Mouse (Mus musculus): ENCODE data around the gene H2-D1. TPM values are rescaled to one million over a fixed set of nuclear protein-coding genes. Genes with fewer than 3 reads are reported as not detected.
"Not testable (repeated sequence)": the region's sequence is repeated elsewhere in the genome, so short reads cannot be mapped to it uniquely, and the experiment has no call there.

Gene H2-D1
- polyA plus RNA-seq, 1 experiment from 2014 or later = 52.4 TPM

DNA sequence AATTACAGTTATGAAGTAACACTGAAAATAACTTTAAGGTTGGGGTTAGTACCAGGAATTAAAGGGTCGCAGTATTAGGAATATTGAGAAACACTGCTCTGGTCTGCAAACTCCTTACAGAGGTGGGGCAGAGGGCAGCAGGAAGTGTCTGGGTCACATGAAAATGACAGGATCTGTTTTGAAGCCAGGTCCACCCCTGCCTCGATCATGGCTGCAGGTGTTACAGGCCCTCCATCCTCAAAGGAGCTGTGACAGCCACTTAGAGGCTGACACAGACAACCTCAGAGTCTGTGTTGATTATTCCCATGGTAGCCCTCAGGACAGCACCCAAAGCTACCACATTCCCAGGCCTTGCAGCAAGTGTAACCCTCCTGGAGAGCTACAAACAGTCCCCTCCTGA, 40.7 kb downstream of the H2-D1 start:
- WGBS = 82% methylated on average over 2 of the region's 2 CpGs
- ATAC-seq (ENCODE audit: insufficient number of reproducible peaks, insufficient read depth, low FRiP score, low read depth) = no peak

DNA sequence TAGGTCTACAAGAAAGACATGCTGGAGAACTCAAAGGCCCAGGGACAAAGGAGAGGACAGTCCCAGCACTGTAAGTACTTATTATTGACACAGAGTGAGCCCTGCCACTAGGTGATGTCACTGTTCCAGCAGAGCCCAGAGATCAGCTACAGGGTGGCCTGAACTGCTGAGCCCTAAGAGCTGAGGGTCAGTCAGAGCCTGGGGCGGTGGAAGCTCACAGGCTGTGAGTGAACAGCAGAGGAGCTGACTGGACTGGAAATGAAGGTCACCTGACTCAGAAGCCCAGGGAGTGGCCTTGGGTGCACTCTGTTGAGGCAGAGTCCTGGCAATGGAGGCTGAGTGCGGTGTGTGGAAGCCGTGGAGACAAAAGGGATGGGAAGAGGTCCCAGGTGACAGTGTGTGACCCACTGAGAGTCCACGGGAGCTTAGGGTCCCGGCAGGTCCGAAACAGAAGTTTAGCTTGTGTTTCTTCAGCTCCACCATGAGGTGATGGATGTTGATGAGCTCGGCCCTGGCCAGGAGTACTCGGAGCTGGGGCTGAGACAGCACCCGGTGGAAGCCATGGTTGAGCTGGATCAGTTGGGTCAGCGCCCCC, 41.3 kb downstream of the H2-D1 start:
- peaks cover 7% of the 10 kb centered on the region; the same call in 1 of the 2 replicates for H3K27me3 ChIP-seq (ENCODE audit: control insufficient read depth, insufficient read depth, low read length)
- H3K36me3 ChIP-seq (ENCODE audit: control insufficient read depth, insufficient read depth, low read length) = no peaks in the 10 kb centered on the region
- H3K27ac ChIP-seq (replicated peaks in 1 of 2; ENCODE audit: control insufficient read depth in 1 of 2, insufficient read depth in 1 of 2, low read depth in 2 of 2, low read length in 2 of 2) = no peak overlapping the region
- H3K4me1 ChIP-seq (ENCODE audit: control insufficient read depth in 2 of 2, insufficient read depth in 2 of 2, low read length in 2 of 2) = no peaks in the 10 kb centered on the region; a peak in 1 of 4 replicates
- no peak overlapping the region for H3K9ac ChIP-seq (ENCODE audit: low read length)
- H3K4me3 ChIP-seq (ENCODE audit: control insufficient read depth in 1 of 2, insufficient read depth in 1 of 2, low read depth in 1 of 2, low read length in 2 of 2) = no peak overlapping the region
- WGBS = 76% methylated on average over 10 of the region's 10 CpGs
- H3K4me2 ChIP-seq (ENCODE audit: low read length) = no peak overlapping the region
- 0 out of 2 replicates have a peak, but pooled peaks cover 6% of the 10 kb centered on the region for H3K9me3 ChIP-seq (ENCODE audit: control insufficient read depth, low read length)
- ATAC-seq (ENCODE audit: insufficient number of reproducible peaks, insufficient read depth, low FRiP score, low read depth) = no peak

More for the DNA sequence above, 40.7 kb downstream of the H2-D1 start:
- Histone ChIP-seq H3K4me3 (ENCODE audit: control insufficient read depth in 1 of 2, insufficient read depth in 1 of 2, low read depth in 1 of 2, low read length in 2 of 2) (no peak overlapping the region), H3K27me3 (ENCODE audit: control insufficient read depth, insufficient read depth, low read length) (peaks cover 1% of the 10 kb centered on the region; the same call in 1 of the 2 replicates), H3K36me3 (ENCODE audit: control insufficient read depth, insufficient read depth, low read length) (no peaks in the 10 kb centered on the region), H3K9me3 (ENCODE audit: control insufficient read depth, low read length) (0 out of 2 replicates have a peak, but pooled peaks cover 6% of the 10 kb centered on the region), H3K4me2 (ENCODE audit: low read length) (no peak overlapping the region), H3K4me1 (ENCODE audit: control insufficient read depth in 2 of 2, insufficient read depth in 2 of 2, low read length in 2 of 2) (no peaks in the 10 kb centered on the region; a peak in 1 of 4 replicates), H3K9ac (ENCODE audit: low read length) (no peak overlapping the region), H3K27ac (replicated peaks in 1 of 2; ENCODE audit: control insufficient read depth in 1 of 2, insufficient read depth in 1 of 2, low read depth in 2 of 2, low read length in 2 of 2) (no peak overlapping the region)

DNA sequence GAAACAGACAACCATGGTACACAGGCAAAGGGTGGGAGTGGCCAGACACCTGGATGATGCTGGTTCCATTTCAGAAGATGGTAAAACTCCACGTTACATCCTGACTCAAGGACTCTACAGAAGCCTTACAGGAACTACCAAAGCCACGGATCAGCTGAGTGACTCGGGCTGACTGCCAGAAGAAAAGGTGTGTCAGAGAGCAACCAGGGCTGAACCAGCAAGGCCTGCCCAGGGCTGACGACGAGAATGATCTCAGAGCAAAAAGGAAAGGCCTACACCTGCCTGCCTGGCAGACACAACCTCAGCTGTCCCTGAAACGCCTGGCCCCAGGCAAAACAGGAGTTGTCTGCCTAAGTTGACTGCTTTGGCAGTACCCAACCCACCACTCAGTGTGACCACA, 41.9 kb downstream of the H2-D1 start:
- H3K9ac ChIP-seq (ENCODE audit: low read length) = no peak overlapping the region
- H3K4me1 ChIP-seq (ENCODE audit: control insufficient read depth in 2 of 2, insufficient read depth in 2 of 2, low read length in 2 of 2) = no peaks in the 10 kb centered on the region; a peak in 1 of 4 replicates
- H3K27me3 ChIP-seq (ENCODE audit: control insufficient read depth, insufficient read depth, low read length) = peaks cover 9% of the 10 kb centered on the region; the same call in 1 of the 2 replicates
- H3K9me3 ChIP-seq (ENCODE audit: control insufficient read depth, low read length) = 0 out of 2 replicates have a peak, but pooled peaks cover 6% of the 10 kb centered on the region
- no peak for ATAC-seq (ENCODE audit: insufficient number of reproducible peaks, insufficient read depth, low FRiP score, low read depth)
- H3K36me3 ChIP-seq (ENCODE audit: control insufficient read depth, insufficient read depth, low read length) = no peaks in the 10 kb centered on the region
- H3K4me3 ChIP-seq (ENCODE audit: control insufficient read depth in 1 of 2, insufficient read depth in 1 of 2, low read depth in 1 of 2, low read length in 2 of 2) = no peak overlapping the region
- H3K4me2 ChIP-seq (ENCODE audit: low read length) = no peak overlapping the region
- WGBS = 77% methylated on average over 6 of the region's 6 CpGs
- no peak overlapping the region for H3K27ac ChIP-seq (replicated peaks in 1 of 2; ENCODE audit: control insufficient read depth in 1 of 2, insufficient read depth in 1 of 2, low read depth in 2 of 2, low read length in 2 of 2)

DNA sequence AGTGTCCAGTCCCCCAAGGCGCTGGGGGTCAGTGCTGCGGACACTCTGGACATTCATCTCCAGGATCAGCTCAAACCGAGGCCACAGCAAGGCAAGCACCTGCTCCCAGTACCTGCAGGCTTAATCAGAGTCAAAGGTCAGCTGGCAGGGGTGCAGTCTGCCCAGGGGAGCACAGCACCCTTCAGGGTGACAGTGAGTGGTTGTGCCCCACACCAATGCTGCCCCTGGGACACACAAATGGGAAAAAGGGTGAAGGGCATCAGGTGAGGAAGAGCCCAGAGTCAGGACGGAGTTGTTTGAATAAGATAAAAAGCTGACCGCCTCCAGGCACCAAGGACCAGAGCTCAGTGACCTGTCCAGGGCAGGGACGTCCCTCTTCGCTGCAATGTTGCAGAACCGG, 42.4 kb downstream of the H2-D1 start:
- H3K4me3 ChIP-seq (ENCODE audit: control insufficient read depth in 1 of 2, insufficient read depth in 1 of 2, low read depth in 1 of 2, low read length in 2 of 2); H3K4me2 ChIP-seq (ENCODE audit: low read length); ATAC-seq (ENCODE audit: insufficient number of reproducible peaks, insufficient read depth, low FRiP score, low read depth); H3K4me1 ChIP-seq (ENCODE audit: control insufficient read depth in 2 of 2, insufficient read depth in 2 of 2, low read length in 2 of 2); H3K9me3 ChIP-seq (ENCODE audit: control insufficient read depth, low read length); H3K36me3 ChIP-seq (ENCODE audit: control insufficient read depth, insufficient read depth, low read length); H3K9ac ChIP-seq (ENCODE audit: low read length); H3K27me3 ChIP-seq (ENCODE audit: control insufficient read depth, insufficient read depth, low read length); H3K27ac ChIP-seq (replicated peaks in 1 of 2; ENCODE audit: control insufficient read depth in 1 of 2, insufficient read depth in 1 of 2, low read depth in 2 of 2, low read length in 2 of 2): not testable (repeated sequence)
- WGBS = 72% methylated on average over 7 of the region's 8 CpGs

Small RNA genes lying within 50 kb of the gene (microRNA-seq; reads per million reads assigned to microRNA genes)
- gene Mir6975 (2.2 reads per million), gene Mir8094 (not detected)

Other genes starting within 250 kb of the H2-D1 start
- gene Vwa7, start 246.2 kb upstream of the H2-D1 start, polyA plus RNA-seq (2014; fragmentation: Nextera tagmentation; extraction: Ambion mirVana) = 0.28 and 0.42 TPM in 2 replicates
- gene Sapcd1, start 234.7 kb upstream of the H2-D1 start, polyA plus RNA-seq (2014; fragmentation: Nextera tagmentation; extraction: Ambion mirVana) = 1.5 and 2.2 TPM in 2 replicates
- gene Msh5, start 216.0 kb upstream of the H2-D1 start, polyA plus RNA-seq (2014; fragmentation: Nextera tagmentation; extraction: Ambion mirVana) = 2.6 and 3.5 TPM in 2 replicates
- 108 TPM in 2 replicates for gene Clic1, start 212.8 kb upstream of the H2-D1 start, polyA plus RNA-seq (2014; fragmentation: Nextera tagmentation; extraction: Ambion mirVana)
- gene Ddah2, start 203.7 kb upstream of the H2-D1 start, polyA plus RNA-seq (2014; fragmentation: Nextera tagmentation; extraction: Ambion mirVana) = 186 and 222 TPM in 2 replicates
- not detected in 2 replicates for gene Ly6g6c, start 197.3 kb upstream of the H2-D1 start, polyA plus RNA-seq (2014; fragmentation: Nextera tagmentation; extraction: Ambion mirVana)
- 0.54 and 0.73 TPM in 2 replicates for gene Mpig6b, start 196.5 kb upstream of the H2-D1 start, polyA plus RNA-seq (2014; fragmentation: Nextera tagmentation; extraction: Ambion mirVana)
- 0.32 TPM in 1 of 2 replicates, not detected in the other for gene Ly6g6e, start 185.8 kb upstream of the H2-D1 start, polyA plus RNA-seq (2014; fragmentation: Nextera tagmentation; extraction: Ambion mirVana)
- 1.9 and 2.6 TPM in 2 replicates for gene Ly6g6d, start 184.7 kb upstream of the H2-D1 start, polyA plus RNA-seq (2014; fragmentation: Nextera tagmentation; extraction: Ambion mirVana)
- gene Ly6g6f, start 177.1 kb upstream of the H2-D1 start, polyA plus RNA-seq (2014; fragmentation: Nextera tagmentation; extraction: Ambion mirVana) = not detected in 2 replicates
- 61.9 and 64.5 TPM in 2 replicates for gene Abhd16a, start 173.5 kb upstream of the H2-D1 start, polyA plus RNA-seq (2014; fragmentation: Nextera tagmentation; extraction: Ambion mirVana)
- 0.59 TPM in 1 of 2 replicates, not detected in the other for gene Ly6g5c, start 154.5 kb upstream of the H2-D1 start, polyA plus RNA-seq (2014; fragmentation: Nextera tagmentation; extraction: Ambion mirVana)
- 0.28 TPM in 1 of 2 replicates, not detected in the other for gene Ly6g5b, start 147.3 kb upstream of the H2-D1 start, polyA plus RNA-seq (2014; fragmentation: Nextera tagmentation; extraction: Ambion mirVana)
- 10.0 and 11.4 TPM in 2 replicates for gene Gpank1, start 141.3 kb upstream of the H2-D1 start, polyA plus RNA-seq (2014; fragmentation: Nextera tagmentation; extraction: Ambion mirVana)
- gene Csnk2b, start 140.7 kb upstream of the H2-D1 start, polyA plus RNA-seq (2014; fragmentation: Nextera tagmentation; extraction: Ambion mirVana) = 219 and 234 TPM in 2 replicates
- 8.7 and 10.1 TPM in 2 replicates for gene D17H6S53E, start 136.4 kb upstream of the H2-D1 start, polyA plus RNA-seq (2014; fragmentation: Nextera tagmentation; extraction: Ambion mirVana)
- gene Apom, start 130.7 kb upstream of the H2-D1 start, polyA plus RNA-seq (2014; fragmentation: Nextera tagmentation; extraction: Ambion mirVana) = 0.34 TPM in 1 of 2 replicates, not detected in the other
- gene Bag6, start 127.6 kb upstream of the H2-D1 start, polyA plus RNA-seq (2014; fragmentation: Nextera tagmentation; extraction: Ambion mirVana) = 63.3 and 68.6 TPM in 2 replicates
- gene Prrc2a, start 97.8 kb upstream of the H2-D1 start, polyA plus RNA-seq (2014; fragmentation: Nextera tagmentation; extraction: Ambion mirVana) = 81.9 and 138 TPM in 2 replicates
- gene Aif1, start 86.7 kb upstream of the H2-D1 start, polyA plus RNA-seq (2014; fragmentation: Nextera tagmentation; extraction: Ambion mirVana) = 7.4 and 9.4 TPM in 2 replicates
- gene Lst1, start 74.3 kb upstream of the H2-D1 start, polyA plus RNA-seq (2014; fragmentation: Nextera tagmentation; extraction: Ambion mirVana) = 9.5 and 11.2 TPM in 2 replicates
- 0.40 and 0.61 TPM in 2 replicates for gene Ltb, start 68.3 kb upstream of the H2-D1 start, polyA plus RNA-seq (2014; fragmentation: Nextera tagmentation; extraction: Ambion mirVana)
- gene Tnf, start 60.7 kb upstream of the H2-D1 start, polyA plus RNA-seq (2014; fragmentation: Nextera tagmentation; extraction: Ambion mirVana) = not detected in 2 replicates
- gene Lta, start 57.4 kb upstream of the H2-D1 start, polyA plus RNA-seq (2014; fragmentation: Nextera tagmentation; extraction: Ambion mirVana) = not detected in 2 replicates
- gene Gm16181, start 41.9 kb upstream of the H2-D1 start, polyA plus RNA-seq (2014; fragmentation: Nextera tagmentation; extraction: Ambion mirVana) = 0.69 TPM in 1 of 2 replicates, not detected in the other
- gene Atp6v1g2, start 29.1 kb upstream of the H2-D1 start, polyA plus RNA-seq (2014; fragmentation: Nextera tagmentation; extraction: Ambion mirVana) = 10.7 and 14.3 TPM in 2 replicates
- gene Nfkbil1, start 26.9 kb upstream of the H2-D1 start, polyA plus RNA-seq (2014; fragmentation: Nextera tagmentation; extraction: Ambion mirVana) = 3.1 and 4.2 TPM in 2 replicates
- 237 and 246 TPM in 2 replicates for gene Ddx39b, start 21.0 kb upstream of the H2-D1 start, polyA plus RNA-seq (2014; fragmentation: Nextera tagmentation; extraction: Ambion mirVana)
- 0.08 TPM in 1 of 2 replicates, not detected in the other for gene H2-Q1, start 57.7 kb downstream of the H2-D1 start, polyA plus RNA-seq (2014; fragmentation: Nextera tagmentation; extraction: Ambion mirVana)
- gene H2-Q2, start 79.5 kb downstream of the H2-D1 start, polyA plus RNA-seq (2014; fragmentation: Nextera tagmentation; extraction: Ambion mirVana) = 1.4 and 1.6 TPM in 2 replicates
- 1.7 and 2.1 TPM in 2 replicates for gene H2-Q4, start 116.9 kb downstream of the H2-D1 start, polyA plus RNA-seq (2014; fragmentation: Nextera tagmentation; extraction: Ambion mirVana)
- 0.09 and 0.22 TPM in 2 replicates for gene H2-Q6, start 162.1 kb downstream of the H2-D1 start, polyA plus RNA-seq (2014; fragmentation: Nextera tagmentation; extraction: Ambion mirVana)
- 0.47 and 0.89 TPM in 2 replicates for gene H2-Q7, start 176.4 kb downstream of the H2-D1 start, polyA plus RNA-seq (2014; fragmentation: Nextera tagmentation; extraction: Ambion mirVana)
- gene H2-Q10, start 207.4 kb downstream of the H2-D1 start, polyA plus RNA-seq (2014; fragmentation: Nextera tagmentation; extraction: Ambion mirVana) = 0.09 and 0.14 TPM in 2 replicates
- not detected in 2 replicates for gene Pou5f1, start 243.3 kb downstream of the H2-D1 start, polyA plus RNA-seq (2014; fragmentation: Nextera tagmentation; extraction: Ambion mirVana)

Data from heart, embryonic 14.5 days (tissue).